Mouse (Mus musculus) hematopoietic stem cell, adult 5-6 weeks (primary cell): Measurements from ENCODE around the gene Vmn1r85. TPM values are rescaled to one million over a fixed set of nuclear protein-coding genes. Genes with fewer than 3 reads are reported as not detected.

ENCODE experiments used
- ATAC-seq, 2 experiments: fragments of 125-278 bp in 1 of 2; replicated peaks in 1 of 2; 2 replicates each; pipeline ENCODE4 v1.8.0; 2016 to 2017; ENCODE audit warnings: inconsistent platforms in 2 of 2, mild to moderate bottlenecking in 2 of 2, moderate number of reproducible peaks in 2 of 2, low read depth in 1 of 2, moderate TSS enrichment in 1 of 2; ENCODE audit not compliant: low FRiP score in 2 of 2, poor library complexity in 2 of 2, severe bottlenecking in 2 of 2, insufficient read depth in 1 of 2, low TSS enrichment in 1 of 2
- total RNA-seq: library from RNA; stranded (forward); fragments of 172-1452, 232-1000 nt; gene quantifications from 2 replicates; pipeline ENCODE4 v1.2.3, GENCODE M21; 2017

Gene Vmn1r85
- total RNA-seq, 1 experiment from 2014 or later = not detected

DNA sequence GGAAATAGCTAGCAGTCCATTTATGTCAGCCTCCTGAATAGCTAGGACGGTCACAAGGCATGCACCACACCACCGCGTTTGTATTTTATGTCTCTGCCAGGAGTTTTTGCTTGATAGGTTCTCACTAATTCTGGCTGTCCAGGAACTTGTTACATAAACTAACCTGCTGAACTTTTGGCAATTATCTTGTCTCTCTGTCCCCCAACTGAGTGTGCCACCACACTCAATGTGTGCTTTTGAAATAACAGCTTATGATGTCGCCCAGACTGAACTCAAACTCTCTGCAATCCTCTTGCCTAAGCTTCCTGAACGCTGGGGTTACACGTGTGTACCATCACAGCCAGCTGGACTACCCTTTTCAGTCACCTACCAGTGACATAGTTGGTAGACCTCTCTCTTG, 52.5 kb downstream of the Vmn1r85 start:
- no peak for ATAC-seq

DNA sequence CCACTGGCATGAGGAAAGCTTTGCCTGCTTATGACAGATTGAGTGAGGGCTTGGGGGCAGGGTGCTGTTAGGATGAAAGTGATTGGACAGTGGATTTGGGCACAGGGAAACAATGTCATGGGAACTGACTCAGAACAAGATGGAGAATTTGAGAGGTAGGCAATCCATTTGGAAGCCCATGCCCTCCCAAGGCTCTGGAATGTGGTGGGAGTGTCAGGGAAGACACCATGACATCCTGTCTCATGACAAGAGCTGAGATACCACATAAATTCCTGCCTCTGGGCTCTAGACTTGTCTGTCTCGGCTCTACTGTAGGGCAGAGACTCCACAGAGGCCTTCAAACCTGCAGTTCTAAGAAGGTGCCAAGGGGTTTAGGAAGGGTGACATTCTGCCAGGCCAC, 53.7 kb downstream of the Vmn1r85 start:
- no peak for ATAC-seq

- no peak for ATAC-seq
These were observed 55.8 kb downstream of the Vmn1r85 start for GRCm38 (mm10) chr7:13039181-13039580.

DNA sequence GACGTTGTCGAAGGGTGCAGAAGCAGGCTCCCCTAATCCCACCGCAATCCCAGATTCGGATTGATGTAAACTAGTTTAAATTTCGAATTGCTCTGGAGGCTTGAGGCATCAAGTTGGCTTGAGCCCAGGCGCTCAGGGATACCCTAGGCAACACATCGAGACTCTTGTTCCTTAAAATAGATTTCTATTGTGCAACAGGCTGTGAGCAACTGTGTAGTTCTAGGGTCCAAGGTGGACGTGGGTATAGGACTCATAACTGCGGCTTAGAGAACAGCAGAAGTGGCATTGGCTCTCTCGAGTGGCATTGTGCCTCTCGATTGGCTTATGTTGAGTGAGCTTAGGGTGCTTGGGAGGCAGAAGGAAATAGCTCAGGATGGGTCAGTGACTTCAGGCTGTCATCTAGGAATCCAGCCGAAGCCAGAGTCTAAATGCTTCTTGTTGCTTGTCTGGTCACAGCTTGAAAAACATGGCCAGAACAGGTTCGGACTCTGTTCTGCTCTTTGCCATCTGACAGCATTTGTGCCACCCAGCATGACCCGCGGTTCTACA, 56.3 kb downstream of the Vmn1r85 start:
- ATAC-seq = peak; percentile 17 to 38; a peak in 3 of 4 replicates

DNA sequence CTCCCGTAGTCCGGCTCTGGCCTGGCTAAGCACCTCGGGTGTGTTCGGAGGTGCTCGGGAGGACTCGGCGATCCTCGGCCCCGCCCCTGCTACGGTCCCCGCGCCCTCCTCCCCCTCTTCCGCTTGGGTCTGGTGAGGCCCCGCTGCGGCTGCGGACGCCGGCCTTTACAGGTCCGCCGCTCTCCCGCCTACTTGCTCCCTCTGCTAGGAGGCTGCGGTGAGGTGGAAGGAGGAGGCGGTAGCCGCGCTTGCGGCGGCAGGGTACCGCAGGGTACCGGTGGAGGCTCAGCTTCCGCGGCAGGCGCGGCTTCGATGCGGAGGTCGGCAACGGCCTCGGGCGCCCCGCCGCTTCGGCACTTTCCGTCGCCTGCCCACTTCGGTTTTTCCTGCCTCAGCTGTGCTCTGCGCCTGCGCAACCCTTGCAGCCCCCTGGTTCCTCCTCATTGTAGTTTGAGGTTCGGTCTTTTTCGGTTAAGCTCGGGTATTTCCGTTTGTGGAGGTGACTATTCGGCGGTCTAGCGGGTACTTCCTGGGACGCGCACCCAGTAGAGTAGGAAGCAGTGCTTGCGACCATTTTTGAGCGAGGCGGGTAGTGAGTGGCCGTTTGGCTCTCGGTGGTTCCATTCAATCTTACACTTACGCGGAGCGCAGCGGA, 56.9 kb downstream of the Vmn1r85 start, which contains the start of gene Ube2m:
Gene Ube2m (minus strand): TSS at position 375 of the 655 bp plus-strand sequence.
- ATAC-seq = peak; percentile 55 to 58

DNA sequence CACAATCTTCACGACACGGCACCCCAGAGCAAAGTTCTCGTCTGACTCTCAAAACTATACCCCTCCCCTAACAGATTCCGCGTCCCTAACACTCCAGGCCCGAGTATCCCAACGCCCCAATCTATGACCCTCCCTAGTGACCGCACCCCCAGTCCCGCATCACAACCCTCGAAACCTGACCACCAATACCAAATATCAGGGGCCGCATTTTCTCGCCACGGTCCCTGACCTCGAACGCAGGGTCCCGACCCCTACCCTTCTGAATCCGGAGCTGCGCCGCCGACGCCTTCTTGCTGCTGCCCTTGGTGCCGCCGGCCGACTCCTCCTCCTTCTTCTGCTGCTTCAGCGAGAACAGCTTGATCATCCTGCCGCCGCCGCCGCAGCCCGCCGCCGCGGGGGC, 57.6 kb downstream of the Vmn1r85 start:
- ATAC-seq = no peak

DNA sequence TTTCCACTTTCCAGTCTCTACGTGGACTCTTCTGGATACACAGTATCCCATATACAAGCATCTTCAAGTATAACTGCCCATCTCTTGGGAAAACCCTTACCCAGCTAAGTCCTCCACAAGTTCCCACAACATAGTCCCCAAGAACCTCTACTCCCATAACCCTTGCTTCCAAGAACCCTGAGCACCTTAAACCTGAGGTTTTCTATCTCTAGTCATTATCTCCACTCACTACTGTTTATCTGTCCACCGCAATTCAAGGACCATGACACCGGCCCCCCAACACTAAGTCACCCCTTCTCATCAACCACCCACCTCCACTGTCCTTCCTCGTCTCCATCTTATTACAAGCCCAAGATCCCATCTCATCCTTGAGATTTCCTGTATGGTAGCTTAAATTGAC, 58.2 kb downstream of the Vmn1r85 start:
- no peak for ATAC-seq

- ATAC-seq = no peak
These were observed 59.6 kb downstream of the Vmn1r85 start for GRCm38 (mm10) chr7:13035211-13035855.

DNA sequence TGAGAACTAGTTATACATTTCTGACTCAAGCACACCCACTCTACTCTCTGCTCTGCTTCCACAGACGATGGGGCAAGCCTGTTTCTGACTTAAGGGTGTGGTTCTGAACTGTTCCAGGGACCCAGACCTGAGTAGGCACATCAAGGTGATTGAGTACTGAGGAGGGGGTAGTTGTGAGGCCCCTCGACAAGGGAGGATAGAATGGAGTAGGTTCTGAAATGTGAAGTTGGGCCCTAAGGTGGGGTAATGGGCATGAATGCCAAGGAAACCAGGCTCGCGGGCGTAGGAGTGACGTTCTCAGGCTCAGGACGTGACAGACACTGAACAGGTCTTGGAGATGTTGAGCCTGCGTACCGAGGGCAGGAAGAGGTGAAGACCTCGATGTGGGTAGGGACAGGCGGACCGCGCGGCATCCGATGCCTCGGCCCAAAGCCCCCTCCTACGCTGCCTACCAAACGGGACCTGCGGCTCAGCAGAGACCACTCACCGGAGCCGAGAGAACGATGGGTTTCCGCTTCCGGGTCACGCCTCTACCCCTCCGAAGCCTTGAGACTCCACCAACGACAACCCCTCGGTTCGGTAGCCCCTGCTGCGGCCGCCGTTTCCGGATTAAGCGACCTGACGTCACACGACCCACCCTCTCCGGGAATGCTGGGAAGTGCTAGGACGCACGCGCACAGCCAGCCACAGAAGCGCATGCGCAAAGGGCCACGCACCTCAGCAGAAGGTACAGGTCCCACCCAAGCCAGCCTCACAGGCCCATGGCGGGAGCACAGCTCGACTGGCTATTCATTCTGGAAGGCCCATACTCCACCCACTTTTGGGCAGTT, 60.6 kb downstream of the Vmn1r85 start, which contains the start of gene Chmp2a:
Gene Chmp2a (minus strand): TSS at position 660 of the 830 bp plus-strand sequence.
- ATAC-seq = peak; percentile 67 to 68

- no peak for ATAC-seq
These were observed 61.4 kb downstream of the Vmn1r85 start for GRCm38 (mm10) chr7:13033451-13034147.

Other genes starting within 250 kb of the Vmn1r85 start
- 5.3 and 6.4 TPM in 2 replicates for gene Zfp128, start 214.0 kb downstream of the Vmn1r85 start, total RNA-seq
- gene Zscan22, start 197.4 kb downstream of the Vmn1r85 start, total RNA-seq = 4.1 and 5.8 TPM in 2 replicates
- gene Rps5, start 172.9 kb downstream of the Vmn1r85 start, total RNA-seq = 1,183 and 1,501 TPM in 2 replicates
- 0.50 and 1.2 TPM in 2 replicates for gene Rnf225, start 167.8 kb downstream of the Vmn1r85 start, total RNA-seq
- 6.9 and 10.6 TPM in 2 replicates for gene Zfp324, start 129.3 kb downstream of the Vmn1r85 start, total RNA-seq
- gene Zfp446, start 117.3 kb downstream of the Vmn1r85 start, total RNA-seq = 3.7 and 6.4 TPM in 2 replicates
- gene Slc27a5, start 97.0 kb downstream of the Vmn1r85 start, total RNA-seq = not detected in 2 replicates
- 478 and 595 TPM in 2 replicates for gene Trim28, start 96.1 kb downstream of the Vmn1r85 start, total RNA-seq
- gene Zbtb45, start 85.1 kb downstream of the Vmn1r85 start, total RNA-seq = 5.4 and 6.9 TPM in 2 replicates
- 165 and 183 TPM in 2 replicates for gene Chmp2a, start 60.4 kb downstream of the Vmn1r85 start, total RNA-seq
- 124 and 146 TPM in 2 replicates for gene Ube2m, start 56.9 kb downstream of the Vmn1r85 start, total RNA-seq
- 0.81 and 1.2 TPM in 2 replicates for gene Mzf1, start 40.4 kb downstream of the Vmn1r85 start, total RNA-seq
- gene Vmn1r86, start 24.7 kb upstream of the Vmn1r85 start, total RNA-seq = not detected in 2 replicates
- gene Vmn1r87, start 45.0 kb upstream of the Vmn1r85 start, total RNA-seq = not detected in 2 replicates
- gene Vmn1r88, start 64.4 kb upstream of the Vmn1r85 start, total RNA-seq = not detected in 2 replicates
- not detected in 2 replicates for gene Vmn1r89, start 117.8 kb upstream of the Vmn1r85 start, total RNA-seq
- gene Lig1, start 182.1 kb upstream of the Vmn1r85 start, total RNA-seq = 70.4 and 138 TPM in 2 replicates
- gene Zswim9, start 183.5 kb upstream of the Vmn1r85 start, total RNA-seq = 7.1 and 7.2 TPM in 2 replicates
- 1.9 and 3.0 TPM in 2 replicates for gene Pla2g4c, start 229.5 kb upstream of the Vmn1r85 start, total RNA-seq